9 mouse cellular contexts compared by ENCODE assay signal in the genomic region with DNA sequence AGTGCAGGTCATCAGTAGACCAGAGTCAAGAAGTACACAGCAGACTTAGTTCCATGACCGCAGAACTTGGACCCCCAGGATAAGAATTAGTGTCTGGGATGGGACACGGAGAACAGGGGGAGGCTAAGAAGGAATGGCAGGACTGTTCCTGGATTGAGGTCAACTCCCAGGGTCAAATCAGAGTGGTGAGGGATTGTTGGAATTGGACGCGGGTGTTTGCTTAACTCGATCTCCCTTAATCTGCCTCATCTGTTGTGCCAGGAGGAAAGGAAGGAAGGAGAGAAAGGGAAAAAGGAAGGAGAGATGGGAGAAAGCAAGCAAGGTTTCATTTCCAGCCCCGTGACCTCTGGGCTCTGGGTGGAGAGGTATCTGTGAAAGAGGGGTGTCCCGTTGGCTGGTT. TPM values are rescaled to one million over a fixed set of nuclear protein-coding genes. Genes with fewer than 3 reads are reported as not detected.
A peak's percentile ranks its signal among the peaks of the same experiment; 100 is the strongest.
DNase-seq lines count a peak whose midpoint lies in the region; ATAC-seq lines count a peak whose summit lies in the region.
"Had no signal": no experiment of that assay in that cellular context is flagged by ENCODE, and none has a peak within 500 bp of the region (broad histone marks: within the 10 kb centered on the region; RNA-seq: fewer than 3 reads in every experiment).

A gene (plus strand): TSS at position 301 of the 400 bp plus-strand sequence.

- peaks cover 48% of the 10 kb centered on the region for H3K36me3 ChIP-seq in heart, embryonic 14.5 days (ENCODE audit: control insufficient read depth, insufficient read depth, low read length)
- H3K36me3 ChIP-seq in midbrain, embryonic 10.5 days = peaks cover 59% of the 10 kb centered on the region

- WGBS in heart, embryonic 14.5 days = 23% methylated on average over 7 of the region's 7 CpGs
- 18% methylated on average over 7 of the region's 7 CpGs for WGBS in midbrain, embryonic 10.5 days

- no peaks in the 10 kb centered on the region for H3K27me3 ChIP-seq in heart, embryonic 14.5 days (ENCODE audit: control insufficient read depth, insufficient read depth, low read length)
- H3K27me3 ChIP-seq in midbrain, embryonic 10.5 days (ENCODE audit: low read depth, poor library complexity, severe bottlenecking) = no peaks in the 10 kb centered on the region

- intact Hi-C loops in heart, postnatal 10 days (cut with DNase I) = no loop called here

- peak within 1 kb of the TSS; percentile 58 to 74 for H3K4me3 ChIP-seq in heart, embryonic 14.5 days (ENCODE audit: control insufficient read depth in 1 of 2, insufficient read depth in 1 of 2, low read depth in 1 of 2, low read length in 2 of 2)
- H3K4me3 ChIP-seq in brown adipose tissue, adult 24 weeks (ENCODE audit: insufficient read depth, low read depth, low read length) = peak within 1 kb of the TSS; percentile 52
- H3K4me3 ChIP-seq in midbrain, embryonic 10.5 days = peak within 1 kb of the TSS; percentile 70

- no peaks in the 10 kb centered on the region for H3K9me3 ChIP-seq in heart, embryonic 14.5 days (ENCODE audit: control insufficient read depth, low read length)
- peaks cover 4% of the 10 kb centered on the region; the same call in 1 of the 2 replicates for H3K9me3 ChIP-seq in midbrain, embryonic 10.5 days (replicated peaks)

- no peak for ATAC-seq in heart, embryonic 14.5 days (ENCODE audit: insufficient number of reproducible peaks, insufficient read depth, low FRiP score, low read depth)
- ATAC-seq in cerebellum, adult (ENCODE audit: insufficient number of reproducible peaks, low FRiP score, low TSS enrichment) = no peak
- no peak for ATAC-seq in megakaryocyte, adult 5-6 weeks (ENCODE audit: poor library complexity, severe bottlenecking)

- H3K4me2 ChIP-seq in heart, embryonic 14.5 days (ENCODE audit: low read length) = peak within 1 kb of the TSS; percentile 80

- peak within 1 kb of the TSS; percentile 32 to 82 for H3K27ac ChIP-seq in heart, embryonic 14.5 days (replicated peaks in 1 of 2; ENCODE audit: control insufficient read depth in 1 of 2, insufficient read depth in 1 of 2, low read depth in 2 of 2, low read length in 2 of 2)
- H3K27ac ChIP-seq in brown adipose tissue, adult 24 weeks (replicated peaks; ENCODE audit: low read depth, low read length) = no peak within 1 kb of the TSS
- peak within 1 kb of the TSS; percentile 93 for H3K27ac ChIP-seq in midbrain, embryonic 10.5 days (replicated peaks)

- peaks cover 7 to 21% of the 10 kb centered on the region in 2 experiments; a peak in 2 of 4 replicates for H3K4me1 ChIP-seq in heart, embryonic 14.5 days (ENCODE audit: control insufficient read depth in 2 of 2, insufficient read depth in 2 of 2, low read length in 2 of 2)
- H3K4me1 ChIP-seq in brown adipose tissue, adult 24 weeks (ENCODE audit: control insufficient read depth, insufficient read depth, insufficient read length, low read length) = peaks cover 3% of the 10 kb centered on the region; the same call in 1 of the 2 replicates
- H3K4me1 ChIP-seq in midbrain, embryonic 10.5 days = peaks cover 35% of the 10 kb centered on the region

- no peak for DNase-seq in heart, adult 9 months (ENCODE audit: low spot score in 2 of 2)
- no peak for DNase-seq in heart, postnatal 10 days
- no peak for DNase-seq in midbrain, embryonic 10.5 days (ENCODE audit: low spot score)
- no peak for DNase-seq in T-cell, adult 2 months (ENCODE audit: low spot score)

- peak within 1 kb of the TSS; percentile 90 for H3K9ac ChIP-seq in heart, embryonic 14.5 days (ENCODE audit: low read length)

RNA-seq across cellular contexts. Expression of the gene that starts here (rescaled TPM):
- polyA plus RNA-seq in heart, embryonic 14.5 days (2014; fragmentation: Nextera tagmentation; extraction: Ambion mirVana) = 243 and 295 TPM in 2 replicates
- polyA plus RNA-seq in brown adipose tissue, adult 24 weeks (2012; ENCODE audit: insufficient read depth, insufficient read length, missing spikeins) = 1.4 and 3.0 TPM in 2 replicates
- 10 to 100 TPM; 47.6 to 53.7 TPM for total RNA-seq in heart, postnatal 10 days (2021)
- 260 and 321 TPM in 2 replicates for polyA plus RNA-seq in midbrain, embryonic 10.5 days (2016; fragmentation: Nextera tagmentation; extraction: Ambion mirVana)
- total RNA-seq in megakaryocyte, adult 5-6 weeks (2015) = not detected in 2 replicates
- total RNA-seq in megakaryocyte, adult 5-6 weeks (2017) = not detected in 2 replicates
- total RNA-seq: MEL had no signal

Comparison
In these comparisons a context has a peak if more than half of its experiments do, and no peak if none do; other contexts are left out.
1. RNA of the gene that starts here (total RNA-seq): 47.6 to 53.7 TPM in heart, postnatal 10 days; not detected in megakaryocyte, adult 5-6 weeks; every median in the first group is over 10 times any median in the second.
2. RNA of the gene that starts here (polyA plus RNA-seq): 243 to 295 TPM in heart, embryonic 14.5 days and 260 to 321 TPM in midbrain, embryonic 10.5 days; 1.4 to 3.0 TPM in brown adipose tissue, adult 24 weeks; every median in the first group is over 10 times any median in the second.
3. Peak in every context shown above with its lines, with median percentiles within 50 percentile points of each other: H3K4me3 ChIP-seq.